Mouse (Mus musculus) ZHBTc4 (cell line): ENCODE measurements around the gene Rnf41.

Experiments
- DNase-seq: peaks from one replicate; pipeline ENCODE4 v3.0.0-alpha.2; 2011; ENCODE audit warnings: low read depth, low spot score

Rnf41 gene

DNA sequence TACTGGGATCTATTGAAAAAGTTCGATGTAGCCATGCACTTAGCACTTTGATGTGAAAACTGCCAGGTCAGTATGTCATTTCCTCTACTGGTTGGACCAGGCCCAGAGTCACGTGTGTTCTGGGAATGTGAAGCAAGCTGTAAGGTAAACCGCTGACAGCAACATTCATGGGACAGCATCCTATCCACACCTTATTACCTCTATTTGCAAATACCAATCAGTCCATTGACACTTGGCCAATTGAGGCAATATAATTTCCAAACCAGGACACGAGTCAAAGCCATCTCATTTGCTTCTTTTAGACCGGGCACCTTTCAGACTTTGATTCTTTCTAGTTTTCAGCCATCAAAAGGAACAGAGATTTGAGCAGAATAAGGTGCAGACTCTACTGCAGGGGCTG, 17.6 kb downstream of the Rnf41 start:
- DNase-seq: no peak

DNA sequence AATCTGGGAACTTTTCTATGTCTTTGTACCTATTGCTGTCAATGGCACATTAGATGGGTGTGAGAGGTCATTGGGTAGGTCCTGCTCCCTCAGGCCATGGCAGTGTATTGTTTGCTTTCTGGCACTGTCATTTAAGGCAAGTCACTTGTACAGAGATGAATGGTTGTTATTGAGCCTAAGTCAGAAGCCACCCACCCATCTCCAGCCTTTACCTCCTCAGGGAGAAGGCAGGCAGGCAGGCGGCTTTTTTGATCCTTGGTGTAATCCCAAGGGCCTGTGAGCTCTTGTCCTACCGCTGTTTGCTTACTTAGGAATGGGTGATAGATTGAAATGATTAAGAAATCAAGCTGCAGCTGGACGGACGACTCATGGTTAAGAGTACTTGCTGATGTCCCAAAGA, 18.0 kb downstream of the Rnf41 start:
- DNase-seq: no peak

DNA sequence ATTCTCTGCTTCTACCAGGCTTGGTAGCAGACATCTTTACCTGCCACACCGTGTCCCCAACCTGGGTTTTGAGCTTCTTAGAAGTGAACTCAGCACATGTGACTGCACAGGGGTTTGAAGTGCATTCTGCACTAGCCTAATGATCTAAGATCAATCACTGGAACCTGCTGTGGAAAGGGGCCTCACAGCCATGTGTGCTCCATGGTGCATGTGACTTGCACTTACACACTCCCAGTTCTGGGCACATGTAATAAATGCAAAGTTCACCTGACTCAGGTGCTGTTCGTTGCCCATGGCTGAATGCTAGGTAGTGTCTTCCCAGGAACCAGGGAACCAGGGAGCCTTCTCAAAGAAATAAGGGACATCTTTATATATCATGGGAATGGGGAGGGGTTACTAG, 22.0 kb downstream of the Rnf41 start:
- DNase-seq: no peak

DNA sequence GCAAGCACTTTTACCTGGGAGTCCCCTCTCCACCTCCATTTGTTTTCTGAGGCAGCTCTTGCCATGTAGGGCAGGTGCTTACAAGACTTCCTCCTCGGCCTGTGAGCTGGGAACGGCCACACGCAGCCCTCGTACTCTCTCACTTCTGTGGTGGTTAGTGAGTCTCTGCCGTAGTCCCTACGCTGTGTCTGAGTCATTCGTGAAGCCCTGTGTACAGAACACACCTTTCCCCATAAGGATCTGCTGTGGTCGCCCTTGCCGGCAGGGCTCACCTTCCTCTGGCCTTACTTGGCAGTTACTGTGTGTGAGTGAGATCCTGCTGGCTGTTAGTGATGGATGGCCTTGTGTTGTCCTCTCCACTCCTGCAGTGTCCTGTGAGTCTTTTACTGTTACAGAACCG, 23.2 kb downstream of the Rnf41 start:
- DNase-seq: peak; percentile 19

DNA sequence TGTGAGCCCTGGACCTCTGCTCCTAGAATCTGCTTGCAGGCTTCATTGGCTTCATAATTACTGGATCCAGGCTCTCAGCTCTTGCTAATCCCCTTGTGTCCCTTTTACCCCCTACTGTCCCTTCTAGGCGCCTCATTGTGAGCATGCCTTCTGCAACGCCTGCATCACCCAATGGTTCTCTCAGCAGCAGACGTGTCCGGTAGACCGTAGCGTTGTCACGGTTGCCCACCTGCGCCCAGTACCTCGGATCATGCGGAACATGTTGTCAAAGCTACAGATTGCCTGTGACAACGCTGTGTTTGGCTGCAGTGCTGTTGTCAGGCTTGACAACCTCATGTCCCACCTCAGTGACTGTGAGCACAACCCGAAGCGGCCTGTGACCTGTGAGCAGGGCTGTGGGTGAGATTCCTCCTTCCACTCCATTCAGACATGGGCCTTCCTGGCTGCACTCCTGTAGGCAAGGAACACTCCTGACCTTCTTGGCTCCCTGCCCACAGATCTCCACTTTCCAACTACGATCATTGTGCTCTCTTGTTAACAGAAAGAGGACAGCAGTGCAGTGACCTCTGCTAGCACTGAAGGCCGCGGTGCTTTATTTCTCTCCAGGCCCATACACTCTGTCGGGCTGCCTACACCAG, 23.8 kb downstream of the Rnf41 start:
- no peak for DNase-seq

DNA sequence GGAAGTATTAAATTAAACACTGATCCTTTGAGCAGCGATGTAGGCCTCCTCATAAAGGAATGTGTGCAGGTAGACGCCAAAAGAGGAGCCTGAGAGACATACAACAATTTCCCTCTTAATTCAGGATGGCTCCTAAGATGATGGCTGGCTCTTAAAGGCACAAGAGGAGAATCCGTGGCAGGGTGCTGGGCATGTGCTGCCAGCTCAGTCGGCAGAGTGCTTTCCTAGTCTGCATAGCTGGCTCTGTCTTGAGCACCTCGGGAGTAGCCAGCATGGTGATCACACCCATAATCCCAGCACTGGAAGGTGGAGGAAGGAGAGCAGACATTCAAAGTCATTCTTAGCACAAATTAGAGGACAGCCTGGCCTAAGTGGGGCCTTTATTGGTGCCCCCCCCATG, 24.4 kb downstream of the Rnf41 start:
- DNase-seq: no peak

DNA sequence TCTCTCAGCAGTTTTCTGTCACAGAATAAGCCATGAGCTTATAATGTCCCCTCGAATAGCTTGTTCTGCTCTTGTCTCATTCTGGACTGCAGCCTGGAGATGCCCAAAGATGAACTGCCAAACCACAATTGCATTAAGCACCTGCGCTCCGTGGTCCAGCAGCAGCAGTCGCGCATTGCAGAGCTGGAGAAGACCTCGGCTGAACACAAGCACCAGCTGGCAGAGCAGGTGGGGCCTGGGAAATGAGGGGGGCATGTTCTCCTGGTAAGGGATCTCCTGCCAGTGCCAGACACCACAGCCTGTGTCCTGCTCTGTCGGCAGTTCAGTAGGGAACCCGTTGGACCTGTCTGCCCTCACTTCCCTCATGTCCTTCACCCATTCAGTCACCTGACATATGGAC, 24.9 kb downstream of the Rnf41 start:
- DNase-seq: no peak

DNA sequence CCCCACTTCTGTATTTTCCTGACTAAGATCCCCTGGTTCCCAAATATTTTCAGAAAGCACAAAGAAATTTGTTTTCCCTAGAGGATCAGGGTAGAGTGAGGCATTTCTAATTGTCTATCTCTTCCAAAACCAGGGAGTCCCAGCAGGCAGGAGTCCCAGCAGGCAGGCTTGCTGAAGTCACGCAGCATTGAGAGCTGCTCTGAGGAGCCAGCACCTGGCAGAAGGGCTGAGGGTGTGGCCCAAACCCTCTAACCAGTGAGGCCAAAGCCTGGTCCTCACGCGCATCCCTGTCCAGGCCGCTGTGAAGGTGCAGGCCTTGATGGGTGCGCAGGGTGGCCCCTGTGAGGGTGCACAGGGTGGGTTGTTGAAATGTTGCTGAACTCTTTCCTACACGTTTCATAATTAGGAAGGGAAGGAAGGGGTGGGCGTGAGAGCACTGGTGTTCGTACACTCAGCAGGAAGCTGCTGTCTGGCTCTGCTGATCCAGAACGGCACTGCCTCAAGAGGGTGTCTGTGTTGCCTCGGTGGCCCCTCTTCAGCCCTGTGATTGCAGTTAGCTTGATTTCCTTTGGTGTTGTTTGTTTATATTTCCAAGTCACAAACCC, 27.3 kb downstream of the Rnf41 start:
- no peak for DNase-seq

DNA sequence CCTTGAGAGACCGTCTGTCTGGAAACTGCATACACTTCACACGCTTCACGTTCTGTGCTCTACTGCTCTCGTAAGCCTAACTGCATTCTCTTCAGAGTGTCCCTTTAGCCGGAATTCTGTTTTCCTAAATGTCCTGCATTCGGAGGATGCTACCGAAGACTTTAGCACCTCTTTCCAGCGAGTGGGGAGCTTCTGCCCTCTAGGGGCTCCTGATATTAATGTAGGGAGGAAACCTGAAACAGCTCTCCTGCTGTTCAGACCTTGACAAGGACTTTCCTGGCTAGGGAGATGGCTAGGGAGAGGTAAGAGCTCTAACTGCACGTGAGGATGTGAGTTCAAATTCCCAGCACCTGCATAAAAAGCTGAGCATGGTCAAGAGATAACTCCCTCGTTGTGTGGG, 28.9 kb downstream of the Rnf41 start:
- peak; percentile 61 for DNase-seq

DNA sequence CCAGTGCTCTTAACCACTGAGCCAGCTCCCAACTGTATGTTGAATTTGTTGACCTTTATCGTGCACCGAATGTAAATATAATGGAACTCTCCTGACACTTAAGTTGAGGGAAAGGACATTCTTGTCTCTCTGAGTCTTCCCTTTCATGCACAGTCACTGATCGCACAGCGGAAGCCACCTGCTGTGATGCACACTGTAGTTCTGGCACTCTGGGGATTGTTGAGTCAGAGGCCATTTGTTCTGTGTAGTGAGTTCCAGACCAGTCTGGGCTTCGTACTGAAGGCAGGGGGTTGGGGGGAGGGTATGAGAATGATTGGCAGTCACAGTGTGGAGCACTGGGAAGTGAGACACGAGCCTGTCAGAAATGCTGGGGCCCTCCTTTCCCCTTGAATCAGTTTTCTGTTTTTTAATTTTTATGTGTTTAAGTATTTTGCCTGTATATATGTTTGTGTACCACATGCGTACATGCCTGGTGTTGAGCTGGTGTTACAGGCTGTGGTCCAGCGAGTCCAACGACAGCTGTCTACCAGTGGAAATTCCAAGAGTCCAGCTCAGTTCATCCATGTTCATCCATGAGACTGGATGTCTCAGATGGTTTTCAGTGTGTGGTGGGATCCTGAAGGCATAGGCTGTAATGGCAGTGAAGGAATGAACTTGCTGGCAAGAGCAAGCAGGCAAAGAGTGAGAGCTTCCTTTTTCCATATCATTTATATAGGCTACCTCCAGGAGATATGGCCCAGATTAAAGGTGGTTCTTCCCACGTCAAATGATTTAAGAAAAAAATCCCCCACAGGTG, 30.1 kb downstream of the Rnf41 start:
- peak; percentile 92 for DNase-seq

DNA sequence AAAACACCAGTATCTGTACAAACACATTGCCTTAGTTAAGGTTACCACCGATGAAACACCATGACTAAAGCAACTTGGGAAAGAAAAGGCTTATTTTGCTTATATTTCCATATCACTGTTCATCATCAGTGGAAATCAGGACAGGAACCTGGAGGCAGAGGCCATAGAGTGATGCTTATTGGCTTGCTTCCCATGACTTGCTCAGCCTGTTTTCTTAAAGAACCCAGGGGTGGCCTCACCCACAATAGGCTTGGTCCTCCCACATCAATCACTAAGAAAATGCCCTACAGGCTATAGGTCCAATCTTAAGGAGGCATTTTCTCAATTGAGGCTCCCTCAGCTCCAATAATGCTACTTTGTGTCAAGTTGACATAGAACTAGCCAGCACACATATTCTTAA, 31.3 kb downstream of the Rnf41 start:
- DNase-seq: no peak

DNA sequence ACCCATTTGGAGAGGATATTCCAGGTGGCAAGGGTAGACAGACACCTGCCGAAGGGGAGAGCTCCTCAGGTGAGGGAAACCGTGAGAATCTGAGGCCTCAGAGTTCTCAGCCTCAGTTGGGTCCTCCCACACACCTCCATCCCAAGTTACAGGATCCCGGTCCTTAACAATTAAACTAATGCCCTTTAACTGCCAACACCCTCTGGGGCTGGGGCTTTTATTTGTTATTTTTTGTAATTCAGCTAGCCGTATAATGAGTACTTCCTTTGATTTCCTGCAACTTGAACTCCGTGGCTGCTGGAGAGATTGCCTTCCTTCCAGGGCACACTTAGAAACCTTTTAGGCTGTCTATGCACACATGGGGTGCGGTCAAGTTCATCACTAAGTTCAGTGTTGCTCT, 32.9 kb downstream of the Rnf41 start:
- no peak for DNase-seq

DNA sequence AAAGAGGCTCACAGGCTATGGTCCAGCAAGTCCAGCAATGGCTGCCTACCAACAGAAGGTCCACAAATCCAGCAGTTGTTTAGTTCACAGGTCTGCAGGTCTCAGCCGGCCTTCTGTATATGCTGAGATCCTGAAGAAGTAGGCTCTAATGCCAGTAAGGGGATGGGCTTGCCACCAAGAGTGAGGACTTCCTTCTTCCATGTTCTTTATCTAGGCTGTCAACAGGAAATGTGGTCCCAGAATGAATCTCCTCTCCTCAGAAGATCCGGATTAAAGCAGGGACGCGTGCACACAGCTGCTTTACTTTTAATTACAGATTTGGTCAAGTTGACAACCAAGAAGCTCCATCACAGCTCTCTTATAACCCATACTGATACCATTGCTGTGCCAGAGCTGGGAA, 34.0 kb downstream of the Rnf41 start:
- no peak for DNase-seq

DNA sequence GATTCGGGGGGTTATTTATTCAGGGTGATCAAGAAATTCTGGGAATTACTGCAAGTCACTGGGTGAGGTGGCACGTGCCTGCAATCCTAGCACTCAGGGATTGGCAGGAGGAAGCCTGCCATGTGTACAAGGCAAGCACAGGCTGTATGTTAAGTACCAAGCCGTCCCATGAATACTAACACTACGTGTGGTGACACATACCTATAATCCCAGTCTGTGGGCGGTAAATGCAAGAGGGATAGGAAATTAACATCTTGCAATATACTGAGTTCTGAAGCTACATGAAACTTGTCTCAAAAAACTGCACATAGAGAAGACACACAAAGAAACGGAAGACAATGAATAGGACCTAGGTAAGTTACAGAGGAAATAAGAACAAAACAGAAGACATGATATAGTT, 39.6 kb downstream of the Rnf41 start:
- DNase-seq: no peak

DNA sequence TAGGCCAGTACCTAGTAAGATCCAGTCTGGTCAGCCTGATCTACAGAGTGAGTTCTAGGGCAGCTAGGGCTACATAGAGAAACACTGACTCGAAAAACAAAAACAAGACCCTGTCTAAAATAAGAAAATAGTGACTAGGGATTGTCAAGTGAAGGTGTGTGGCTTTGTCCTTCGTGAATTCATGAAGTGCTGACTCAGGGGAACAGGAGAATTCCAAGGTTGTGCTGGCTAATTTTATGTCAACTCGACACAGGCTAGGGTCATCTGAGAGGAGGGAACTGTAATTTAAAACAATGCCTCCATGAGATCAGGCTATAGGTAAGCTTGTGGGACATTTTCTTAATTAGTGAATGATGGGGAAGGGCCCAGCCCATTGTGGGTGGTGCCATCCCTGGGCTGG, 43.0 kb downstream of the Rnf41 start:
- no peak for DNase-seq

DNA sequence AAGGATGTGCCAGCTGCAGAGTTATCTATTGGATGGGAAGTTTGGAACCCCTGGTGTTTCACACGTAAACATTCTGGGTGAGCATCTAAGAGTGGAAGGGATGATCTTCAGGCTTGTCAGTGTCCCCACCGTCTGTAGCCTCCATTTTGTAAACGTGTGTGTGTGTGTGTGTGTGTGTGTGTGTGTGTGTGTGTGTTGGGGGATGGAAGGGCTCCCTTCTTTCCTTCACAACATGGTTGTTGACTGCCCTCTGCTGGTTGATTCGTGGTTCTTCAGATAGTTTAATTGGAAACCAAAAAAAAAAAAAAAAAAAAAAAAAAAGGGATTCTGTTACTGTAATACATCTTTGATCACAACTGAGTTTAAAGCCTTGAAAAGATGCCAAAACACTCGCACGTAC, 43.8 kb downstream of the Rnf41 start:
- peak; percentile 87 for DNase-seq

DNA sequence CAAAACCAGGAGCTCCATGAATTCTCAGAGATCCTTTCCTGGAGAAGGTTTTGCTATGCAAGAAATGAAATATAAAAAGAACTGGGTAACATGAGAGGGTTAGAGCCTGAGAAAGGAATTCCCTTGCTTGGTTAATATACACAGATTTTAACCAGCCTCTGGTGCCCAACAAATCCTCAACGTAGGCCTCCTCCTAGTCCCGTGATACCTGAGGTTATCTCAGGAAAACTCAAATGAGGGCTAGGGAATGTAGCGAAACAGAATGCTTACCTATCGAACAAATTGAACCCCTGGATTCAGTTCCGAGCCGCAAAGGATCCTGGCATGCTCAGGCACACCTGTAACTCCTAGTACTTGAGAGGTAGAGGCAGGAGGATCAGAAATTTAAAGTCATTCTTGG, 46.2 kb downstream of the Rnf41 start:
- DNase-seq: no peak

DNA sequence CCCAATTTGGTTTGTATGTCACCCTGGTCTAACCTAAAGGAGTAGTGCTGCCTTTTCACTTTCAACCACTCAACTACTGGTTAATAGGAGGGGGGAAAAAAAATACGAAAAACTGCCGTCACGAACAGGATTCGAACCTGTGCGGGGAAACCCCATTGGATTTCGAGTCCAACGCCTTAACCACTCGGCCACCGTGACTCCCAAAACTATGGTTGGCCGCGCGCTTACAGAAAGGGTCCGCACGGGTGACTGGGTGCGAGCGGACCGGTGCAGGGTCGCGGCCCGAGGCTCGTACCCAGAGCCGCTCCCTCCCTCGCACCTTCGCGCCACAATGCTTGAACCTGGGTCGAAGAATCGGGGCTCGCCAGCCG, 46.9 kb downstream of the Rnf41 start:
- DNase-seq: peak; percentile 92

DNA sequence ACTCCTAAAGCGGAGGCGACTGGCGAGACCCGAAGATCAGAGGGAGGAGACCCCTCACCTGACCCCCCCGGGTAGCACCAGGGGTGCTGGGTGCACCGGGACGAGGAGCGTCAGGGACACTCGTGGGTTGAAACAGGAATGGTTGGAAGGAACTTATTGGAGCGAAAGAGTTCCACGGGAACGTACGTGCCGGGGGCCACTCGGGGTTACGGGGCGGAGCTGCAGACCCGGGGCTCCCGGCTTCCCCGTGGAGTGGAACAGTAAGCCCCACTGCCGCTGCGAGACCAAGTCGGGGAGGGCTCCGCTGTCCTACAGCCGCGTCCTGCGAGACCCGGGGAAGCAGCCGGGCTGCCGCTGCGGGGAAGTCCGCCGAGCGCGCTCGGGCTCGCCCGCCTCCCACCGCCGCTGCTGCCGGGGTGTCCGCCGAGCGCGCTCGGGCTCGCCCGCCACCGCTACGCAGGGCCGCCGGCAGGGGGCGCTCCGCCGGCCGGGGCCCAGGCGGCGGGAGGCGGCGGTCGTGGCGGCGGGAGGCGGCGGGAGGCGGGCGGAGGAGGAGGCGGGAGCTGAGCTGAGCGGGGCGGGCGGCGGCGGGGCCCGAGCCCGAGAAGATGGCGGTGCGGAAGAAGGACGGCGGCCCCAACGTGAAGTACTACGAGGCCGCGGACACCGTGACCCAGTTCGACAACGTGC, 47.4 kb downstream of the Rnf41 start, which contains the start of gene Smarcc2:
Smarcc2 (plus strand) TSS at position 530 of the 690 bp plus-strand sequence.
- peak; percentile 76 for DNase-seq

DNA sequence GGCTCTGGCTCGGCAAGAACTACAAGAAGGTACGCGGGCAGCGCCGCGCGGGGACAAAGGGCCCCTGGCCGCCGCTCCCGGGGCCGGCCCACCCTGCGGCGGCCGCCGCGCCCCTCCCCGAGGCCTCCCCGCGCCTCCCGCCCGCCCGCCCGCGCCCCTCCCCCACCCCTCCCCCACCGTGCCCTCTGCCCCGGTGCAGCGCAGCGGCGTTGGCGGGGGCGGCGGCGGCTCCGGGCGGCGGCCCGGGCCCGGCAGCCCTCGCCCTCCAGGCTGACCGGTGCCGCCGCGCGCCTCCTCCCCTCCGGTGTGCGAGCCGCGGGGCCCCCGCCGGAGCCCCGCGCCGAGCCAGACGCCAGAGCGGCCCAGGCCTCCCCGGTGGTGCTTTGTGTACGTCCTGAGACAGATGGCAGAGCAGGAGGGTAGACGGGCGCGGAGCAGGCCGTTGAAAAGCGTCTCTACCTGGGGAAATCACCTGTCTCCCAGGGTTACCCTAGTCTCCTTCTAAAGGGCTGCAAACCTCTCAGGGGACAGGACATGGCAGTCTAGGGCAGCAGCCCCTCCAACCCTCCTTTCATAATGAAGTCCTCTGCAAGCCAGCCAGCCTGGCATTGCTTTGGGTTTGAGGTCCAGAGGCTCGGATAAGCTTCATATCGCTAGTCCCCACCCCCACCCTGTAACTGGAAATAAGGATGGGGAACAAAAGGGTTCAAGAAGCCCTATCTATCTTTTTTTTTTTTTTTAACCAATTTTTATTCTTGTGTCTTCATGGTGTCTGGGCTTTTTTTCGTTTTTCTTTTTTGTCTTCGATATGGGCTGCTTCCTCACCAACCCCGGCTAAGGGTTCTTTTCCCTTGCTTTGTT, 48.2 kb downstream of the Rnf41 start:
- peak; percentile 34 for DNase-seq

DNA sequence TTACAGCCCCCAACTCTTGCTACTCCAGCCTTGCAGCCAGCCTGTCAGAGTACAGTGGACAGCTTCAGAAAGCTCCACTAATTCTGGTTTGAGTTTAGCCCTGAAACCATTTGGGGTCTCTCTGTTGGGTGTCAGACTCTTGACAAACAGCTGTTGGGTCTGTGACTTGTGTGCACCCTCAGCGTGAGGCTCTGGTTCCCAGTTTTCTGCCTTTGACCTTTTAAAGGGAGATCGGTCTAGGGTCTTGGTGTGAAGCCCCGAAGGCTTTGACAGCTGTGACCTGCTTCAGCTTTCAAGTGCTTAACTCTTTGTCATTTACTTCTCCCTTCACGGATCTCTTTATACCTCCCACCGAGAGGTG, 48.8 kb downstream of the Rnf41 start:
- DNase-seq: peak; percentile 15

DNA sequence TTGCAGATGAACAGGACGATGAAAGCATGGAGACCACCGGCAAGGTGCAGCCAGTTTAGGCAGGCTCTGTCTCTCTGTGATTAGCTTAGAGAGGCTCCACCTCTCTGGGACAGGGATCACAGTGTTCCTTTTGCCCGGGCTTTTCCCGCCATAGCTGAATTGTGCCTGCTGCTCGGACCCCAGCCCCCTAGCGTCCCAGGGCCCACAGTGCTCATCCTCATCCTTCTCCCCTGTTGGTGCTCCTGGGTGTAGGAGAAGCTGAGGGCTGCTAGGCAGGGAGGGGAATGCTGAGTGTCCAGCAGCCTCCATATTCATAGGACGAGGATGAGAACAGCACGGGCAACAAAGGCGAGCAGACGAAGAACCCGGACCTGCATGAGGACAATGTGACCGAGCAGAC, 62.9 kb downstream of the Rnf41 start:
- DNase-seq: peak; percentile 87
